In the genomic region with DNA sequence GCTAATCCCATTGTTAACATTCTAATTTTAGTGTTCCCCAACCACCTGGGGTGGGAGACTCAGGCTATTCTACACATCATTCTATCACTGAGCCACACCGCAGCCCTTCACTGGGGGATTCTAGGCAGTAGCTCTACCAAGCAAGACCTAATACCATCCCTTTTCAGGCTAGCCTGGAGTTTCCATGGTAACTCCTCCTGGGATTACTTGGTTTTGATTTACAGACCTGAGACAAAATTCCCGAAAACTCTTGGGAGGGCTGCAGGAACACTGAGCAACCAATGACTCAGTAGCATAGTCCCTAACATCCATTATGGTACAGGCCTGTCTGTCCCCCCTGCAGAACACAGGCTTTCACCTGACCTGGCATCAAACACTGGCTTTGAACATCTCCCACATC, we compare ENCODE assay signal across 19 mouse cellular contexts. TPM values are rescaled to one million over a fixed set of nuclear protein-coding genes. Genes with fewer than 3 reads are reported as not detected.
DNase-seq lines count a peak whose midpoint lies in the region; ATAC-seq lines count a peak whose summit lies in the region.
"Had no signal": no experiment of that assay in that cellular context is flagged by ENCODE, and none has a peak within 500 bp of the region (broad histone marks: within the 10 kb centered on the region; RNA-seq: fewer than 3 reads in every experiment).

No protein-coding gene starts in this region.

- H3K4me3 ChIP-seq in forebrain, embryonic 13.5 days: no peak overlapping the region
- H3K4me3 ChIP-seq in forebrain, embryonic 15.5 days: no peak overlapping the region
- H3K4me3 ChIP-seq in midbrain, embryonic 12.5 days: no peak overlapping the region
- no peak overlapping the region for H3K4me3 ChIP-seq in midbrain, embryonic 10.5 days
- H3K4me3 ChIP-seq in hindbrain, embryonic 16.5 days (ENCODE audit: low read length): no peak overlapping the region
- H3K4me3 ChIP-seq in stomach, embryonic 16.5 days (replicated peaks; ENCODE audit: low read length): no peak overlapping the region
- H3K4me3 ChIP-seq: embryonic facial prominence, embryonic 12.5 days; heart, embryonic 12.5 days had no signal

- H3K27ac ChIP-seq in forebrain, embryonic 13.5 days: 0 out of 2 replicates have a peak overlapping the region, but pooled peaks have one; percentile 7
- H3K27ac ChIP-seq in forebrain, embryonic 15.5 days (replicated peaks): no peak overlapping the region
- H3K27ac ChIP-seq in midbrain, embryonic 12.5 days (replicated peaks): peak overlapping the region; percentile 42
- H3K27ac ChIP-seq in midbrain, embryonic 10.5 days (replicated peaks): no peak overlapping the region
- H3K27ac ChIP-seq in hindbrain, embryonic 16.5 days (ENCODE audit: low read depth, low read length): no peak overlapping the region; the same call in 1 of the 2 replicates
- H3K27ac ChIP-seq in stomach, embryonic 16.5 days (ENCODE audit: low read length): 0 out of 2 replicates have a peak overlapping the region, but pooled peaks have one; percentile 2
- H3K27ac ChIP-seq: liver, embryonic 14.5 days had no signal

- no peak for ATAC-seq in forebrain, embryonic 13.5 days
- no peak for ATAC-seq in forebrain, embryonic 15.5 days (replicated peaks)
- no peak; the same call in 1 of the 2 replicates for ATAC-seq in midbrain, embryonic 12.5 days (ENCODE audit: low FRiP score, low read depth)
- ATAC-seq in hindbrain, embryonic 16.5 days: 0 out of 2 replicates have a peak, but pooled peaks have one; percentile 27
- no peak for ATAC-seq in stomach, embryonic 16.5 days (ENCODE audit: insufficient read depth, low FRiP score)
- ATAC-seq: activated CD4-positive, CD25-positive, alpha-beta regulatory T cell, adult 4 months; forebrain, embryonic 14.5 days had no signal

- no peaks in the 10 kb centered on the region for H3K27me3 ChIP-seq in forebrain, embryonic 13.5 days
- no peaks in the 10 kb centered on the region for H3K27me3 ChIP-seq in forebrain, embryonic 15.5 days
- no peaks in the 10 kb centered on the region for H3K27me3 ChIP-seq in midbrain, embryonic 12.5 days
- H3K27me3 ChIP-seq in midbrain, embryonic 10.5 days (ENCODE audit: low read depth, poor library complexity, severe bottlenecking): no peaks in the 10 kb centered on the region
- H3K27me3 ChIP-seq in hindbrain, embryonic 16.5 days (replicated peaks; ENCODE audit: control insufficient read depth, insufficient read depth, low read length): no peaks in the 10 kb centered on the region
- H3K27me3 ChIP-seq in stomach, embryonic 16.5 days (ENCODE audit: control insufficient read depth, insufficient read depth, low read length): no peaks in the 10 kb centered on the region
- H3K27me3 ChIP-seq: embryonic facial prominence, embryonic 12.5 days; heart, embryonic 12.5 days had no signal

- peaks cover 49% of the 10 kb centered on the region for H3K36me3 ChIP-seq in forebrain, embryonic 13.5 days (ENCODE audit: poor library complexity, severe bottlenecking)
- H3K36me3 ChIP-seq in forebrain, embryonic 15.5 days: peaks cover 45% of the 10 kb centered on the region
- peaks cover 48% of the 10 kb centered on the region for H3K36me3 ChIP-seq in midbrain, embryonic 12.5 days
- H3K36me3 ChIP-seq in midbrain, embryonic 10.5 days: peaks cover 51% of the 10 kb centered on the region
- peaks cover 33% of the 10 kb centered on the region for H3K36me3 ChIP-seq in hindbrain, embryonic 16.5 days (ENCODE audit: control insufficient read depth, insufficient read depth, low read length)
- H3K36me3 ChIP-seq in stomach, embryonic 16.5 days (ENCODE audit: control insufficient read depth, insufficient read depth, low read length): peaks cover 10% of the 10 kb centered on the region; the same call in 1 of the 2 replicates

- no peak for DNase-seq in midbrain, embryonic 10.5 days (ENCODE audit: low spot score)
- DNase-seq in heart, adult 8-10 months (ENCODE audit: low spot score): no peak
- DNase-seq in gastrocnemius, postnatal 36 days: no peak
- DNase-seq: cerebellum, postnatal 36 days; kidney, adult 18-20 months; kidney, postnatal 14 days; left cerebral cortex, postnatal 4 days; lung, postnatal 10 days; thymus, postnatal 25 days had no signal

- no peaks in the 10 kb centered on the region for H3K9me3 ChIP-seq in forebrain, embryonic 13.5 days (replicated peaks)
- no peaks in the 10 kb centered on the region for H3K9me3 ChIP-seq in forebrain, embryonic 15.5 days
- no peaks in the 10 kb centered on the region for H3K9me3 ChIP-seq in midbrain, embryonic 12.5 days
- no peaks in the 10 kb centered on the region for H3K9me3 ChIP-seq in midbrain, embryonic 10.5 days (replicated peaks)
- no peaks in the 10 kb centered on the region for H3K9me3 ChIP-seq in hindbrain, embryonic 16.5 days (ENCODE audit: control insufficient read depth, low read length)
- H3K9me3 ChIP-seq in stomach, embryonic 16.5 days (replicated peaks; ENCODE audit: control insufficient read depth, low read length): no peaks in the 10 kb centered on the region
- H3K9me3 ChIP-seq: embryonic facial prominence, embryonic 12.5 days; heart, embryonic 12.5 days had no signal

- H3K4me2 ChIP-seq in forebrain, embryonic 13.5 days: no peak overlapping the region
- no peak overlapping the region for H3K4me2 ChIP-seq in forebrain, embryonic 15.5 days (replicated peaks)
- H3K4me2 ChIP-seq in midbrain, embryonic 12.5 days (replicated peaks): no peak overlapping the region
- H3K4me2 ChIP-seq in hindbrain, embryonic 16.5 days (ENCODE audit: low read length): no peak overlapping the region
- H3K4me2 ChIP-seq in stomach, embryonic 16.5 days (ENCODE audit: low read depth, low read length): no peak overlapping the region
- H3K4me2 ChIP-seq: embryonic facial prominence, embryonic 12.5 days; heart, embryonic 12.5 days had no signal

- no peak overlapping the region for H3K9ac ChIP-seq in forebrain, embryonic 13.5 days
- no peak overlapping the region for H3K9ac ChIP-seq in forebrain, embryonic 15.5 days (replicated peaks)
- H3K9ac ChIP-seq in midbrain, embryonic 12.5 days (replicated peaks): no peak overlapping the region
- no peak overlapping the region for H3K9ac ChIP-seq in hindbrain, embryonic 16.5 days (ENCODE audit: low read depth, low read length)
- H3K9ac ChIP-seq in stomach, embryonic 16.5 days (ENCODE audit: low read length): no peak overlapping the region
- H3K9ac ChIP-seq: embryonic facial prominence, embryonic 12.5 days; heart, embryonic 12.5 days; liver, embryonic 14.5 days had no signal

- 69% methylated on average over 2 of the region's 2 CpGs for WGBS in forebrain, embryonic 13.5 days
- 53% methylated on average over 2 of the region's 2 CpGs for WGBS in forebrain, embryonic 15.5 days
- 38% methylated on average over 2 of the region's 2 CpGs for WGBS in midbrain, embryonic 12.5 days
- WGBS in midbrain, embryonic 10.5 days: 63% methylated on average over 2 of the region's 2 CpGs
- 39% methylated on average over 2 of the region's 2 CpGs for whole genome bisulfite sequencing in hindbrain, embryonic 16.5 days
- WGBS in stomach, embryonic 16.5 days: 63% methylated on average over 2 of the region's 2 CpGs

- H3K4me1 ChIP-seq in forebrain, embryonic 13.5 days: no peaks in the 10 kb centered on the region
- no peaks in the 10 kb centered on the region for H3K4me1 ChIP-seq in forebrain, embryonic 15.5 days
- peaks cover 8% of the 10 kb centered on the region; the same call in 1 of the 2 replicates for H3K4me1 ChIP-seq in midbrain, embryonic 12.5 days
- peaks cover 10% of the 10 kb centered on the region for H3K4me1 ChIP-seq in midbrain, embryonic 10.5 days
- H3K4me1 ChIP-seq in hindbrain, embryonic 16.5 days (ENCODE audit: control insufficient read depth, insufficient read depth, low read depth, low read length): peaks cover 2% of the 10 kb centered on the region; the same call in 1 of the 2 replicates
- H3K4me1 ChIP-seq in stomach, embryonic 16.5 days (ENCODE audit: control insufficient read depth, insufficient read depth, low read length): no peaks in the 10 kb centered on the region
- H3K4me1 ChIP-seq: embryonic facial prominence, embryonic 12.5 days had no signal

- intact Hi-C loops in gastrocnemius, postnatal 36 days (cut with DNase I): no loop called here

RNA-seq across cellular contexts. Expression of gene Rras, which starts 8.5 kb away (rescaled TPM):
- 9.4 and 10.2 TPM in 2 replicates for polyA plus RNA-seq in forebrain, embryonic 13.5 days (2015; fragmentation: Nextera tagmentation; extraction: Ambion mirVana)
- polyA plus RNA-seq in forebrain, embryonic 15.5 days (2015; fragmentation: Nextera tagmentation; extraction: Ambion mirVana): 10.4 and 11.5 TPM in 2 replicates
- polyA plus RNA-seq in midbrain, embryonic 12.5 days (2016; fragmentation: Nextera tagmentation; extraction: Ambion mirVana): 15.6 and 17.3 TPM in 2 replicates
- 22.0 and 23.6 TPM in 2 replicates for polyA plus RNA-seq in midbrain, embryonic 10.5 days (2016; fragmentation: Nextera tagmentation; extraction: Ambion mirVana)
- polyA plus RNA-seq in hindbrain, embryonic 16.5 days (2015; fragmentation: Nextera tagmentation; extraction: Ambion mirVana): 13.1 and 16.7 TPM in 2 replicates
- 63.6 and 68.0 TPM in 2 replicates for polyA plus RNA-seq in stomach, embryonic 16.5 days (2015; fragmentation: Nextera tagmentation; extraction: Ambion mirVana)
- 10 to 100 TPM; 40.2 to 49.8 (median 44.1) TPM for total RNA-seq in heart, adult 8-10 months (2022)
- 10 to 100 TPM; 20.6 to 21.8 TPM for total RNA-seq in gastrocnemius, postnatal 36 days (2021)

RNA-seq across cellular contexts. Expression of gene Scaf1, which starts 10.1 kb away (rescaled TPM):
- 35.8 and 38.9 TPM in 2 replicates for polyA plus RNA-seq in forebrain, embryonic 13.5 days (2015; fragmentation: Nextera tagmentation; extraction: Ambion mirVana)
- polyA plus RNA-seq in forebrain, embryonic 15.5 days (2015; fragmentation: Nextera tagmentation; extraction: Ambion mirVana): 42.8 and 47.1 TPM in 2 replicates
- 48.1 and 52.4 TPM in 2 replicates for polyA plus RNA-seq in midbrain, embryonic 12.5 days (2016; fragmentation: Nextera tagmentation; extraction: Ambion mirVana)
- 39.6 and 44.8 TPM in 2 replicates for polyA plus RNA-seq in midbrain, embryonic 10.5 days (2016; fragmentation: Nextera tagmentation; extraction: Ambion mirVana)
- polyA plus RNA-seq in hindbrain, embryonic 16.5 days (2015; fragmentation: Nextera tagmentation; extraction: Ambion mirVana): 38.6 and 47.1 TPM in 2 replicates
- 22.9 and 24.5 TPM in 2 replicates for polyA plus RNA-seq in stomach, embryonic 16.5 days (2015; fragmentation: Nextera tagmentation; extraction: Ambion mirVana)
- 10 to 100 TPM; 46.8 to 56.2 (median 49.7) TPM for total RNA-seq in heart, adult 8-10 months (2022)
- 10 to 100 TPM; 36.9 to 40.2 TPM for total RNA-seq in gastrocnemius, postnatal 36 days (2021)

RNA-seq across cellular contexts. Expression of gene Prr12, which starts 26.4 kb away (rescaled TPM):
- polyA plus RNA-seq in forebrain, embryonic 13.5 days (2015; fragmentation: Nextera tagmentation; extraction: Ambion mirVana): 14.9 and 17.2 TPM in 2 replicates
- polyA plus RNA-seq in forebrain, embryonic 15.5 days (2015; fragmentation: Nextera tagmentation; extraction: Ambion mirVana): 16.0 and 16.1 TPM in 2 replicates
- 13.7 and 14.1 TPM in 2 replicates for polyA plus RNA-seq in midbrain, embryonic 12.5 days (2016; fragmentation: Nextera tagmentation; extraction: Ambion mirVana)
- 10.8 and 11.3 TPM in 2 replicates for polyA plus RNA-seq in midbrain, embryonic 10.5 days (2016; fragmentation: Nextera tagmentation; extraction: Ambion mirVana)
- polyA plus RNA-seq in hindbrain, embryonic 16.5 days (2015; fragmentation: Nextera tagmentation; extraction: Ambion mirVana): 12.8 and 13.4 TPM in 2 replicates
- 8.3 and 8.7 TPM in 2 replicates for polyA plus RNA-seq in stomach, embryonic 16.5 days (2015; fragmentation: Nextera tagmentation; extraction: Ambion mirVana)
- total RNA-seq in heart, adult 8-10 months (2022): 10 to 100 TPM; 22.4 to 26.3 (median 24.9) TPM
- total RNA-seq in gastrocnemius, postnatal 36 days (2021): 10 to 100 TPM; 11.3 to 14.1 TPM

RNA-seq across cellular contexts. Expression of gene Bcl2l12, which starts 27.7 kb away (rescaled TPM):
- 40.5 and 45.6 TPM in 2 replicates for polyA plus RNA-seq in forebrain, embryonic 13.5 days (2015; fragmentation: Nextera tagmentation; extraction: Ambion mirVana)
- 19.2 and 21.8 TPM in 2 replicates for polyA plus RNA-seq in forebrain, embryonic 15.5 days (2015; fragmentation: Nextera tagmentation; extraction: Ambion mirVana)
- polyA plus RNA-seq in midbrain, embryonic 12.5 days (2016; fragmentation: Nextera tagmentation; extraction: Ambion mirVana): 50.5 and 54.7 TPM in 2 replicates
- polyA plus RNA-seq in midbrain, embryonic 10.5 days (2016; fragmentation: Nextera tagmentation; extraction: Ambion mirVana): 77.4 and 78.4 TPM in 2 replicates
- polyA plus RNA-seq in hindbrain, embryonic 16.5 days (2015; fragmentation: Nextera tagmentation; extraction: Ambion mirVana): 10.2 and 15.7 TPM in 2 replicates
- polyA plus RNA-seq in stomach, embryonic 16.5 days (2015; fragmentation: Nextera tagmentation; extraction: Ambion mirVana): 43.8 and 45.8 TPM in 2 replicates
- 10 to 100 TPM in 3 of 4 experiments, 1 to 10 TPM in 1; 8.6 to 13.5 (median 11.0) TPM for total RNA-seq in heart, adult 8-10 months (2022)
- total RNA-seq in gastrocnemius, postnatal 36 days (2021): 1 to 10 TPM; 8.0 to 8.9 TPM

RNA-seq across cellular contexts. Expression of gene Irf3, which starts 28.8 kb away (rescaled TPM):
- polyA plus RNA-seq in forebrain, embryonic 13.5 days (2015; fragmentation: Nextera tagmentation; extraction: Ambion mirVana): 67.9 and 72.7 TPM in 2 replicates
- polyA plus RNA-seq in forebrain, embryonic 15.5 days (2015; fragmentation: Nextera tagmentation; extraction: Ambion mirVana): 62.6 and 66.6 TPM in 2 replicates
- polyA plus RNA-seq in midbrain, embryonic 12.5 days (2016; fragmentation: Nextera tagmentation; extraction: Ambion mirVana): 66.7 and 70.6 TPM in 2 replicates
- 69.5 and 71.2 TPM in 2 replicates for polyA plus RNA-seq in midbrain, embryonic 10.5 days (2016; fragmentation: Nextera tagmentation; extraction: Ambion mirVana)
- polyA plus RNA-seq in hindbrain, embryonic 16.5 days (2015; fragmentation: Nextera tagmentation; extraction: Ambion mirVana): 63.5 and 65.4 TPM in 2 replicates
- polyA plus RNA-seq in stomach, embryonic 16.5 days (2015; fragmentation: Nextera tagmentation; extraction: Ambion mirVana): 96.2 and 96.4 TPM in 2 replicates
- total RNA-seq in heart, adult 8-10 months (2022): 10 to 100 TPM; 23.2 to 31.9 (median 27.0) TPM
- 10 to 100 TPM; 18.3 to 20.3 TPM for total RNA-seq in gastrocnemius, postnatal 36 days (2021)

Comparison
In these comparisons a context has a peak if more than half of its experiments do, and no peak if none do; other contexts are left out.
1. H3K27ac ChIP-seq: peak in forebrain, embryonic 13.5 days (single experiment), midbrain, embryonic 12.5 days (single experiment) and stomach, embryonic 16.5 days (single experiment); none in forebrain, embryonic 15.5 days (single experiment), midbrain, embryonic 10.5 days (single experiment) and hindbrain, embryonic 16.5 days (single experiment).